Mouse (Mus musculus) Patski (cell line): ENCODE results near the gene Sh3bp4. TPM values are rescaled to one million over a fixed set of nuclear protein-coding genes. Genes with fewer than 3 reads are reported as not detected.

ENCODE experiments used
- ATAC-seq: fragments of 100-300 bp; one replicate; pipeline ENCODE4 v1.8.0; 2021
- CTCF ChIA-PET: fragments of 350-600 bp; sonication (Branson Sonifier 250); formaldehyde crosslinking; loops from one replicate; lab custom pipeline; 2022; ENCODE audit warnings: inconsistent platforms; lab: Charles Lee
- POLR2A ChIA-PET: fragments of 350-600 bp; sonication (Branson Sonifier 250); formaldehyde crosslinking; loops from one replicate; lab custom pipeline; 2022; ENCODE audit warnings: antibody characterized with exemption, inconsistent platforms; lab: Charles Lee
- DNase-seq: peaks from one replicate; pipeline ENCODE4 v3.0.0-alpha.2; 2011; ENCODE audit warnings: low read depth, low spot score
- H3K27me3 ChIP-seq: fragments of 371-371 bp; one replicate; pipeline ENCODE4 v1.5.1; 2021
- CTCF ChIP-seq: fragments of 100-300 bp; IDR thresholded peaks from one replicate; pipeline ENCODE4 v1.5.1; 2021
- in situ Hi-C: fragments of 300-500 bp; cut with MboI; formaldehyde crosslinking; loops from 3 replicates; pipeline ENCODE4 v1.11.1; 2018; ENCODE audit warnings: low pct_unique_long_range_greater_than_20kb, mixed read lengths
- polyA plus RNA-seq: library from polyadenylated mRNA; unstranded; gene quantifications from one replicate; pipeline ENCODE4 v1.2.3, GENCODE M21; 2021

Gene Sh3bp4
- 87.8 TPM for polyA plus RNA-seq

DNA sequence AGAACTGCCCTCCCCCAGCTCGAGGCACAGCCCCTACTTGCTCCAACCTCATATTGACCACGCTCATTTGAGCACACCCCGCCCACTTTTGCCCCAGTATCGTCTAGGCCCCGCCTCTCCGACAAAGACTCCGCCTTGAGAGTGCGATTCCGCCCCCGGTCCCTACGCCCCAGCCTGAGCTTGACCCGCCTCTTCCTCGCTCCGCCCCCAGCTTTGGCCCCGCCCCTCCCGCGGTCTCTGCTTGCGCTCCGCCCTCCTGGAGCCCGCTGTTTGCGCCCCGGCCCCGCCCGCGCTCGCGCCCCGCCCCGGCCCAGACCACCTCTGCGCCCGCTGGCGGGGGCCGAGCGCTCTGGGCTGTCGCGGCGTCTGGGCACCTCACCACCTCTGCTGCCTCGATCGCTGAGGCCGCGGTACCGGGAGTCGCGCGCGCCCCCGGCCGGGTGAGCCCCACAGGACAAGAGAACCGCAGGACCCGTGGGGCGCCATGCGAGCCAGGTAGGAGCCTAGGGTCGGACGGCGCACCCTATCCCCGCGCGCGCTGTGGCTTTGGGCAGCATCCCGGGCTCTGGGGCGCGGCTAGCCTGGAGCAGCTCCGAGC, at the start of gene Sh3bp4:
TSS of gene Sh3bp4 (plus strand) at position 313 of the 598 bp plus-strand sequence.
- DNase-seq (peak; percentile 84), ATAC-seq (peak; percentile 79)
- ChIA-PET CTCF (interaction anchor here (0.6 to 1.1 kb wide), 2 partner anchors 50 to 95 kb away, joined by 3 read pairs; no protein-coding TSS in a partner anchor), POLR2A (interaction anchor here (0.6 to 2.4 kb wide), 5 partner anchors 19 to 659 kb away, joined by 3 to 6 read pairs (median 3); no protein-coding TSS in a partner anchor)
- TF ChIP-seq CTCF, result no peak
- in situ Hi-C loops, result loop anchor here (5.0 to 10.0 kb wide), 2 partner anchors 122 to 315 kb away; no protein-coding TSS in a partner anchor
- no peaks in the 10 kb centered on the region for H3K27me3 ChIP-seq

DNA sequence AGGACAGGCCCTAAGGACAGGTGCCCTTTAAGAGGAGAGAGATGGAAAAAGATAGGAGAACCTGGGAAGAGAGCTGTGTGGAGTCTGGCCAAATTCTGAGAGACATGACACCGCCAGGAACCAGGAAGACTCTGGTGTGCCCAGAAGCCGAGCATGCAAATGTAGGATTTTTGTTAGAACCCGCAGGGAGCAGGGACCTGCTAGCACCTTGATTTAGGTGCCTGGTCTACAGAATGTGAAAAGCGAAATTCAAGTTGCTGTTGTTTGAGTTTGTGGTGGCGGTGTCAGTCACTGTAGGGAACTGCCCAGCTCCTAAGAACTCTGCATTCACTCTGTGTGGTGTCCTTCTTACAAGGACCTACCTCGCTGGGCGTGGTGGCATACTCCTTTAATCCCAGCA, 47.2 kb upstream of the Sh3bp4 start:
- CTCF ChIA-PET, result no interaction called here
- ATAC-seq (no peak), DNase-seq (no peak)
- POLR2A ChIA-PET, result no interaction called here
- TF ChIP-seq CTCF, result no peak
- H3K27me3 ChIP-seq, result no peaks in the 10 kb centered on the region
- in situ Hi-C loops, result no loop called here

DNA sequence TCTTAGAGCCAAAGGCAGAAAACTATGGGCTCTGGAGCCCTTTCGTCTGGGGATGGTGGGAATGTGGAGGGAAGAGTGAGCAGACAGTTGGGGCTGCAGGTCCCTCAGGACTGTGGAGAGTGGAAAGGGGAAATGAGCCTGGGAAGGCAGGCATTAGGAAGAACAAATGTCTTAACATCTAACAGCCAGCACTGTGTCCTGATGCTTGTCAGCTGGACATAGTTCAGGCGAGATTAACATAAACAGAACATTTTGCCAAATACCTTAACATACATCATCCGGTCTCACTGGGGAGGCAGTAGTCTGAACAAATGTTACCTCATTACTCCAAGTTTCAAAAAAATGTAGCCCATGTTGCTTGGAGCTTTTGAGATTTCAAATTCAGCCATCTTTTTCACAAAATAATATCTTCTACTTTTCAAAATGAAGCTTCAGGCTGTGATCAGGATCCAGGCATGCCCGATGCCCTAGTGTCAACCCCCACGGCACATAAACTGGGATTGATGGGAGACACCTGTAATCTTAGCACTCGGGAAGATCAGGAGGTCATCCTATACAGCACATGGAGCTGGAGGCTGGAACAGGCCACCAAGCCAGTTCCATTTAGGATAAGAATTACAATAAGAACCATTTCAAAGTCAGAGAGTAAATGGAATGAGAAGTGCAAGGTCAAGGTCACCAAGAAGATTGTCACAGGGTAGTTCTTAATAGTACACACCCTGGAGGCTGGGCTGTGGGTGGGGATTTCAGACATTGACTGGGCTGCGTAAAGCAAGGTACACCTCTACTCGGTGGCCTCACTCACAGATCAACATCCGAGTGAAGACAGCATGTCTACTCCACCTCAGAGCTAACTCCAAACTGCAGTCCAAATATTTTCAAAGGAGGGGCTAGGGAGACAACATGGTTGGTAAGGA, 45.3 kb upstream of the Sh3bp4 start:
- H3K27me3 ChIP-seq, result no peaks in the 10 kb centered on the region
- no peak for TF ChIP-seq CTCF
- DNase-seq, result no peak
- CTCF ChIA-PET, result interaction anchor here (1.1 kb wide), 1 partner anchor 9 kb away, joined by 3 read pairs; no protein-coding TSS in a partner anchor
- in situ Hi-C loops, result no loop called here
- POLR2A ChIA-PET, result interaction anchor here (0.6 kb wide), 1 partner anchor 10 kb away, joined by 3 read pairs; no protein-coding TSS in a partner anchor
- no peak for ATAC-seq

DNA sequence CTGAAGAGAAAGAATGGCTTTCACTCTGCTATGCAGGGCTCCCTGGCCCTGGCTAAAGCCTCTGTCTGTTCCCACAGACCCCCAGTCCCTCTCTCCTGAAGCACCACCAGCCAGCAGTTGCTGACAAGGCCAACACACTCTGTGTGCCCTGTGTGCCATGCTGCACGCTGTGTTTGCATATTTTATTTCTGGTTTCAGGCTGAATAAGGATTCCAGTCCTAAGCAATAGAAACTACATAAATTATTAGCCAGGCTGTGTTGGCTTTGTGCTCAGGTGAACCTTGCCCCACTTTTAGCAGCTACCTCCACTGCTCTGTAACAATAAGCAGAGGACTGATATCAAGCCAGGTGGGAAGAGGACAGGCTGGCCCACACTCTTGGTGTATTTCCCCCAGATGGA, 44.2 kb upstream of the Sh3bp4 start:
- TF ChIP-seq CTCF, result no peak
- no peaks in the 10 kb centered on the region for H3K27me3 ChIP-seq
- CTCF ChIA-PET, result no interaction called here
- DNase-seq (no peak), ATAC-seq (no peak)
- POLR2A ChIA-PET, result no interaction called here
- in situ Hi-C loops, result no loop called here

DNA sequence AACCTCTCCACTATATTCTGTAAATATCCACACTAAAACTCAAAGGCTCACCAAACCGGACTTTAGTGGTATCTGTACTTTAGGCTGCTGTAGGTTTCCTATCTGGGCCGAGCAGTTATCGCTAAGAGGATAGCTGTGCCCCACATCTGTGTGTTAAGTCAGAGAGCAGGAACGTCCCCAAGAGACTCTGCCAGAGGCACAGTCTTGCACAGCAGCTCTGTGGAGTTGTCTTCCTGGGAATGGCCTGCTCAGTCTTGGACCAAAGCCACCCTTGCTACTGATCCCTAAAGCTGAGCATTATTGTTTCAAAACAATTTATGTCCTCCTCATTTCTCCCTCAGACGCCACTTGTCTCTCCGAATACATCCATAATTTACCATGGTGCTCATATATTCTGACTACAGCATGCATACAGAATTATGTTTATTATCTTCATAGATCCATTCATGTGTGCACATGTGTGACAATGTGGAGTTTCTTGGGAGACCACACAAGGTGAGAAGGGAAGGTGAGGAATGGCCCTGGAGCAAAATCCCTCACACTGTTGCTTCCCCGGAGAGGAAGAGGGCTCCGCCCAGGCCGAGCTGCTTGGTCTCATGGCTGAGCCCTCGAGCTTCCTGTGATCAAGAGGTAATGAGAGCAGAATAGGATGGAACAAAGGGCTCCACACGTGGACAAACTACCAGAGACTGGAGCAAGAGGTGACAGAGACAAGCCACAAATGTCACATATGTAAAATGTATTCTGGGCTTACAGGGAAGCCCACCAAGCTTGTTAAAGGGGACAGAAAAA, 40.9 kb upstream of the Sh3bp4 start:
- ATAC-seq, result no peak
- TF ChIP-seq CTCF, result no peak
- CTCF ChIA-PET, result interaction anchor here (1.0 to 1.2 kb wide), 2 partner anchors 9 kb away, joined by 3 read pairs; no protein-coding TSS in a partner anchor
- H3K27me3 ChIP-seq, result no peaks in the 10 kb centered on the region
- POLR2A ChIA-PET, result interaction anchor here (1.1 kb wide), 1 partner anchor 9 kb away, joined by 4 read pairs; no protein-coding TSS in a partner anchor
- no peak for DNase-seq
- in situ Hi-C loops, result no loop called here

DNA sequence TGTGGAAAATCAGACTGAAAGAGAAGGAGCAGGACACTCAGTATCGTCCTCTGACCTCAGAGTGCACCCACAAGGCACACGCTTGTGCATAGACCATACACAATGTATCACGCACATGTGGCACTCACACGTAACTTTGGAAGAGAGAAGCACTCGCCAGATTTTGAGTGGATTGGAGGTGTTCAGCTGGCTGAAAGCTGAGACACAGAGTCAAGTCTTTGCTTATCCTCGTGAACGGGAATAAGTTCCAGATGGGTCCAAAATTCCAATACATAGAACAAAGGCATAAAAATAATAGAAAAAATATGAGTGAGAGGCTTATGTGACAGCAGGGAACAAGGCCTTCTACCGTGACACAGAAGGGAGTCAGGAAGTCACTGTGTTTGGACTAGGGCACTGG, 36.6 kb upstream of the Sh3bp4 start:
- DNase-seq (no peak), ATAC-seq (no peak)
- no peaks in the 10 kb centered on the region for H3K27me3 ChIP-seq
- ChIA-PET POLR2A (no interaction called here), CTCF (interaction anchor here (1.1 to 2.3 kb wide), 3 partner anchors 9 to 17 kb away, joined by 3 to 11 read pairs (median 3); no protein-coding TSS in a partner anchor)
- no peak for TF ChIP-seq CTCF
- in situ Hi-C loops, result no loop called here

DNA sequence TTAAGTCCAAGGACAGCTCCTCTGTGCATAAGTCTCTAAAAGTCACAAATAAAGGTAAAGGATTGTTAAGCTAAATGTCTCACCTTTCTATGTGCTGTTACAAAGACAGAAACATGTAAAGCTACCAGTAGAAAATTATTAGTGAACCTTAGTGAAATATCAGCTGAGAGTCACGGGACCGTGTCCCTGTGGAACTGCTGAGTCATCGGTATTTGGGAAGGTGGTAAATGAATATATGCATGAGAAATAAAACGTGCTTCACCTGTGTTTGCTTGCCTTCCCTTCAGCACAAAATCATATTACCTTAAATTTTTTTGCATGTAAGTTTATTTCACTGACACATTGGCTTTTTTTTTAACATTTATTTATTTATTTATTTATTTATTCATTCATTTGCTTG, 36.2 kb upstream of the Sh3bp4 start:
- no peak for ATAC-seq

DNA sequence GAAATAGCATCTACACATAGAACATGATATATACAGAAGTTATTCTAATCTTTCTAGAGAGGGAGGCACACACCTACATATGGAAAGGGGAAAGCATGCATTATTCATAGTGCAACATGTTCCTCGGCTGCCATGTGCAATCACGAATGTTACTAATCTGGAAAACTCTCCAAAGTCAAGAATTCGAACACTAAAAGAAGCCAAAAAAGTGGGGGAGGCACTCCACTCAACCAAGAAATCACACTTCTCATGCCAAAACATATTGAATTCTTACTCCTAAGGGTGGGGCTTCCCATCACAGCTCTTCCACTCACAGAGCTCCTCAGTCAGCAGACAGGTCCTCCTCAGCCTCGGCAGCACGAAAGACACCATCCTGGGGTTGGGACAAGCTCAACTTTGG, 35.1 kb upstream of the Sh3bp4 start:
- in situ Hi-C loops, result no loop called here
- TF ChIP-seq CTCF, result no peak
- ChIA-PET CTCF (interaction anchor here (1.5 to 2.3 kb wide), 2 partner anchors 12 to 15 kb away, joined by 3 to 11 read pairs; no protein-coding TSS in a partner anchor), POLR2A (no interaction called here)
- no peak for ATAC-seq
- no peaks in the 10 kb centered on the region for H3K27me3 ChIP-seq
- DNase-seq, result no peak

More for the DNA sequence above, 36.2 kb upstream of the Sh3bp4 start:
- TF ChIP-seq CTCF, result no peak
- in situ Hi-C loops, result no loop called here
- no peaks in the 10 kb centered on the region for H3K27me3 ChIP-seq
- POLR2A ChIA-PET, result interaction anchor here (0.7 kb wide), 1 partner anchor 10 kb away, joined by 3 read pairs; no protein-coding TSS in a partner anchor
- CTCF ChIA-PET, result interaction anchor here (1.1 to 2.3 kb wide), 3 partner anchors 10 to 16 kb away, joined by 3 to 11 read pairs (median 3); no protein-coding TSS in a partner anchor
- DNase-seq, result no peak

DNA sequence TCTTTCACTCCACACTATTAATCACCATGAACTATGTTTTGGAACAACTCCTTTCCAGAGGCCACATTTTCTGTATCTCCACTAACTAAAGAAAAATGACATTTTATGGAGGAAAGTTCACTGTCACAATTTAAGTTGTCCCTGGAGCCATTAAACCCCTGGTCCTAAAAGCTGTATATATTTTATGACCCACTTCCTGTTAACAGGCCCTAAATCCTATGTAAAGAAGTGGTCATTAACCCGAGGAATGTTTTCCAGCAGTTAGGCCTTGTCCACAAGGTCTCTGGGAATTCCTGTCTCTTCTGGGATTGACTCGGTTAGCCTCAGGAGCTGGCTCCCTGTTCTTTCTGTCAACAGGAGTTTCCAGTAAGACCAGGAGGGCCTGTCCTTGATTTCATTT, 30.4 kb upstream of the Sh3bp4 start:
- DNase-seq, result no peak
- ATAC-seq, result no peak
- in situ Hi-C loops, result no loop called here
- no peaks in the 10 kb centered on the region for H3K27me3 ChIP-seq
- ChIA-PET CTCF (no interaction called here), POLR2A (no interaction called here)
- TF ChIP-seq CTCF, result no peak

DNA sequence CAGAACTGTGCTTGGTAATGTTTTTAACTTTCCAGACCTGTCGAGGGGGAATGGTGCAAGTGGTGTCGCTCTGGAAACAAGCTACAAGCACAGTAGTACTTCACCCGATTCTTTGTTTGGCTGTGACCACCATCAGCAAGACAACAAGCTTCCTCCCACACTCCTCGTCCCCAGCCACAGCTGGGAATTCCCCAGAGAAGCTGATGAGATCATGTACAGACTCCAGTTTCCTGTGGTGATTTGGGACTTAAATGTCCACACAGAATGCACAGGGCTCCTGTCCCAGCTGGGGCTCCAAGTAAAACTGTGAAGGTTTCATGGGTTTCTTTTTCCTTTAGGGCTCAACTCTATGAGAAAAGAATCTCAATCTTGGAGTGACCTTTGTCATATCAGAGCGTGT, 28.9 kb upstream of the Sh3bp4 start:
- in situ Hi-C loops, result no loop called here
- H3K27me3 ChIP-seq, result no peaks in the 10 kb centered on the region
- peak; percentile 12 for ATAC-seq
- ChIA-PET CTCF (no interaction called here), POLR2A (interaction anchor here (1.1 kb wide), 1 partner anchor 28 kb away, joined by 4 read pairs; no protein-coding TSS in a partner anchor)
- DNase-seq, result peak; percentile 25
- no peak for TF ChIP-seq CTCF
